Mouse (Mus musculus): ENCODE results near the gene Fam131a.

Fam131a gene

GRCm38 (mm10) chr16:20715976-20716840 lies 23.2 kb downstream of the Fam131a start:
- peak; percentile 66 to 68 for DNase-seq (ENCODE audit: low spot score in 2 of 2)

GRCm38 (mm10) chr16:20716841-20717180 lies 23.8 kb downstream of the Fam131a start:
- no peak for DNase-seq (ENCODE audit: low spot score in 2 of 2)

GRCm38 (mm10) chr16:20717181-20717977 lies 24.3 kb downstream of the Fam131a start, which contains the start of the genes Polr2h and Clcn2:
TSS of gene Polr2h (plus strand) at chr16:20717665.
TSS of gene Clcn2 (minus strand) at chr16:20717746.
- peak; percentile 98 for DNase-seq (ENCODE audit: low spot score in 2 of 2)

GRCm38 (mm10) chr16:20717978-20718670 lies 25.1 kb downstream of the Fam131a start:
- no peak for DNase-seq (ENCODE audit: low spot score in 2 of 2)

- DNase-seq (ENCODE audit: low spot score in 2 of 2) = no peak
Measured at GRCm38 (mm10) chr16:20721808-20722207, 28.8 kb downstream of the Fam131a start.

- no peak for DNase-seq (ENCODE audit: low spot score in 2 of 2)
Measured at GRCm38 (mm10) chr16:20722736-20723135, 29.7 kb downstream of the Fam131a start.

- no peak for DNase-seq (ENCODE audit: low spot score in 2 of 2)
Measured at GRCm38 (mm10) chr16:20723247-20723646, 30.2 kb downstream of the Fam131a start.

GRCm38 (mm10) chr16:20724338-20724748 lies 31.3 kb downstream of the Fam131a start:
- DNase-seq (ENCODE audit: low spot score in 2 of 2) = no peak

- DNase-seq (ENCODE audit: low spot score in 2 of 2) = no peak
Measured at GRCm38 (mm10) chr16:20725321-20725720, 32.3 kb downstream of the Fam131a start.

- DNase-seq (ENCODE audit: low spot score in 2 of 2) = no peak
Measured at GRCm38 (mm10) chr16:20725750-20726149, 32.7 kb downstream of the Fam131a start.

- no peak for DNase-seq (ENCODE audit: low spot score in 2 of 2)
Measured at GRCm38 (mm10) chr16:20726384-20726783, 33.3 kb downstream of the Fam131a start.

GRCm38 (mm10) chr16:20730293-20730711 lies 37.3 kb downstream of the Fam131a start:
- DNase-seq (ENCODE audit: low spot score in 2 of 2) = no peak

GRCm38 (mm10) chr16:20731688-20732087 lies 38.6 kb downstream of the Fam131a start:
- DNase-seq (ENCODE audit: low spot score in 2 of 2) = no peak

- no peak for DNase-seq (ENCODE audit: low spot score in 2 of 2)
Measured at GRCm38 (mm10) chr16:20732251-20732924, 39.3 kb downstream of the Fam131a start.

GRCm38 (mm10) chr16:20732925-20733730 lies 40.1 kb downstream of the Fam131a start, which contains the start of gene Chrd:
TSS of gene Chrd (plus strand) at chr16:20733127.
- DNase-seq (ENCODE audit: low spot score in 2 of 2) = no peak

GRCm38 (mm10) chr16:20733731-20734730 lies 41.0 kb downstream of the Fam131a start, which contains the start of gene Thpo:
TSS of gene Thpo (minus strand) at chr16:20734511.
- DNase-seq (ENCODE audit: low spot score in 2 of 2) = no peak

GRCm38 (mm10) chr16:20735651-20736050 lies 42.6 kb downstream of the Fam131a start:
- DNase-seq (ENCODE audit: low spot score in 2 of 2) = no peak

GRCm38 (mm10) chr16:20736168-20736567 lies 43.1 kb downstream of the Fam131a start:
- no peak for DNase-seq (ENCODE audit: low spot score in 2 of 2)

GRCm38 (mm10) chr16:20736823-20737222 lies 43.8 kb downstream of the Fam131a start:
- no peak for DNase-seq (ENCODE audit: low spot score in 2 of 2)
